Mouse (Mus musculus): ENCODE measurements around the gene Kctd3. TPM values are rescaled to one million over a fixed set of nuclear protein-coding genes. Genes with fewer than 3 reads are reported as not detected.

The Kctd3 gene
- polyA plus RNA-seq, 1 experiment from 2014 or later = 23.8 TPM

- Histone ChIP-seq H3K36me3 (ENCODE audit: control insufficient read depth, insufficient read depth, low read length) (no peaks in the 10 kb centered on the region), H3K4me2 (no peak overlapping the region), H3K4me1 (replicated peaks; ENCODE audit: control insufficient read depth, insufficient read depth, low read length) (no peaks in the 10 kb centered on the region), H3K4me3 (ENCODE audit: low read depth, low read length) (no peak overlapping the region), H3K9ac (ENCODE audit: low read depth, low read length) (no peak overlapping the region), H3K27me3 (replicated peaks; ENCODE audit: control insufficient read depth, insufficient read depth, low read length) (no peaks in the 10 kb centered on the region), H3K27ac (ENCODE audit: low read depth, low read length) (no peak overlapping the region), H3K9me3 (ENCODE audit: control insufficient read depth, low read length) (no peaks in the 10 kb centered on the region)
- no peak for DNase-seq (ENCODE audit: low spot score)
- WGBS = 89% methylated on average over 6 of the region's 6 CpGs
- ATAC-seq (replicated peaks; ENCODE audit: low FRiP score) = no peak
Measured at GRCm38 (mm10) chr1:188951091-188951490, 56.5 kb downstream of the Kctd3 start.

DNA sequence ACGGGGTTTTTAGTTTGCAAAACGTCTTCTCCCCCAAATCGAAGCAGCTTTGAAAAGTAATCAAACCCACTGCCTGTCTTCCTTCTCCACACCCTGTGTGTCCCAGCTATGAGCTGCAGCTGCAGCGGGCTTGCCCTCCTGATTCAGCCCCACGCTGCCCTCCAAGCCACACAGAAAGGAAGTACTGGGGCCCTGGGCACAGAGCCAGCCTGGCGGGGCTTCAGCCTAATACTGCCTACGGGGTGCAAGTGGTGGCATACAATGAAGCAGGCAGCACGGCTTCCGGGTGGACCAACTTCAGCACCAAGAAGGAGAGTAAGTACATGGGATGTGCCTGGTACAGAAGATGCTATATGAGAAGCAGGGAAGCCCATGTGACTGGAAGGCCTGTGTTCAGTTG is 59.4 kb downstream of the Kctd3 start:
- no peaks in the 10 kb centered on the region for H3K36me3 ChIP-seq (ENCODE audit: control insufficient read depth, insufficient read depth, low read length)
- no peak overlapping the region for H3K27ac ChIP-seq (ENCODE audit: low read depth, low read length)
- H3K4me2 ChIP-seq = no peak overlapping the region
- H3K4me3 ChIP-seq (ENCODE audit: low read depth, low read length) = no peak overlapping the region
- no peaks in the 10 kb centered on the region for H3K4me1 ChIP-seq (replicated peaks; ENCODE audit: control insufficient read depth, insufficient read depth, low read length)
- no peak overlapping the region for H3K9ac ChIP-seq (ENCODE audit: low read depth, low read length)
- WGBS = 74% methylated on average over 9 of the region's 9 CpGs
- H3K27me3 ChIP-seq (replicated peaks; ENCODE audit: control insufficient read depth, insufficient read depth, low read length) = no peaks in the 10 kb centered on the region
- ATAC-seq (replicated peaks; ENCODE audit: low FRiP score) (no peak), DNase-seq (ENCODE audit: low spot score) (no peak)
- no peaks in the 10 kb centered on the region for H3K9me3 ChIP-seq (ENCODE audit: control insufficient read depth, low read length)

DNA sequence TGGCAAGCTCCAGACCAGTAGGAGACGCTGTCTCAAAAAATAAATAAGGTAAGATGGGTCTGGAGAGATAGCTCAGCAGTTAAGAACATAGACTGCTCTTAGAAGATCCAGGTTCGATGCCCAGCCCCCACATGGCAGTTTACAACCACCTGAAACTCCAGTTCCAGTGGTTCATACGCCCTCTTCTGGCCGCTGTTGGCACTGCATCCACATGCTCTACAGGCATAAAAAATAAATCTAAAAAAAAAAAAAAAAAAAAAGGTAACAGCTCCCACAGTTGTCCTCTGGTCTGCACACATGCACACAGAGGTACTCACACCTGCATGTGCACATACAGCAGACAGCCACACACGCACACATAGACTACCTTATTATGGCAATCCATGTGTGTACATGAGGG is 59.8 kb downstream of the Kctd3 start:
- H3K4me1 ChIP-seq (replicated peaks; ENCODE audit: control insufficient read depth, insufficient read depth, low read length) = no peaks in the 10 kb centered on the region
- WGBS = 53% methylated on average over 5 of the region's 5 CpGs
- no peak overlapping the region for H3K27ac ChIP-seq (ENCODE audit: low read depth, low read length)
- no peak overlapping the region for H3K4me2 ChIP-seq
- no peak overlapping the region for H3K9ac ChIP-seq (ENCODE audit: low read depth, low read length)
- no peaks in the 10 kb centered on the region for H3K27me3 ChIP-seq (replicated peaks; ENCODE audit: control insufficient read depth, insufficient read depth, low read length)
- peak; percentile 37 for DNase-seq (ENCODE audit: low spot score)
- no peaks in the 10 kb centered on the region for H3K9me3 ChIP-seq (ENCODE audit: control insufficient read depth, low read length)
- H3K36me3 ChIP-seq (ENCODE audit: control insufficient read depth, insufficient read depth, low read length) = no peaks in the 10 kb centered on the region
- no peak for ATAC-seq (replicated peaks; ENCODE audit: low FRiP score)
- H3K4me3 ChIP-seq (ENCODE audit: low read depth, low read length) = no peak overlapping the region

DNA sequence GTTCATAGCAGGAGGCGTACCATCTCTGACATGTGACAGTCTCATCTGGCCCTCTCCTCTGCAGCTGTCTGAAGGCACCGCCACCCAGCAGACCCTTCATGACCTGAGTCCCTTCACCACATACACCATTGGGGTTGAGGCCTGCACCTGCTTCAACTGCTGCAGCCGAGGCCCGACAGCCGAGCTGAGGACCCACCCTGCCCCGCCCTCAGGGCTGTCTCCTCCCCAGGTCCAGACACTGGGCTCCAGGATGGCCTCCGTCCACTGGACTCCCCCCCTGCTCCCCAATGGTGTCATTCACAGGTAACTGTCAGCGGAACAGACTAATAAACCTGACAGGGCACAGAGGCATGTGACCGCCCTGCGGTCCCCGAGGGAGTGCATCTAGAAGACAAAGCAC is 60.8 kb downstream of the Kctd3 start:
- H3K4me3 ChIP-seq (ENCODE audit: low read depth, low read length) = no peak overlapping the region
- no peak overlapping the region for H3K4me2 ChIP-seq
- no peak overlapping the region for H3K27ac ChIP-seq (ENCODE audit: low read depth, low read length)
- H3K27me3 ChIP-seq (replicated peaks; ENCODE audit: control insufficient read depth, insufficient read depth, low read length) = no peaks in the 10 kb centered on the region
- H3K4me1 ChIP-seq (replicated peaks; ENCODE audit: control insufficient read depth, insufficient read depth, low read length) = no peaks in the 10 kb centered on the region
- DNase-seq (ENCODE audit: low spot score) (no peak), ATAC-seq (replicated peaks; ENCODE audit: low FRiP score) (peak; percentile 63)
- 87% methylated on average over 11 of the region's 11 CpGs for WGBS
- H3K9me3 ChIP-seq (ENCODE audit: control insufficient read depth, low read length) = no peaks in the 10 kb centered on the region
- no peak overlapping the region for H3K9ac ChIP-seq (ENCODE audit: low read depth, low read length)
- no peaks in the 10 kb centered on the region for H3K36me3 ChIP-seq (ENCODE audit: control insufficient read depth, insufficient read depth, low read length)

- WGBS = 19% methylated on average over 8 of the region's 8 CpGs
- no peak for ATAC-seq (replicated peaks; ENCODE audit: low FRiP score)
Measured at GRCm38 (mm10) chr1:188945326-188945725, 62.3 kb downstream of the Kctd3 start.

DNA sequence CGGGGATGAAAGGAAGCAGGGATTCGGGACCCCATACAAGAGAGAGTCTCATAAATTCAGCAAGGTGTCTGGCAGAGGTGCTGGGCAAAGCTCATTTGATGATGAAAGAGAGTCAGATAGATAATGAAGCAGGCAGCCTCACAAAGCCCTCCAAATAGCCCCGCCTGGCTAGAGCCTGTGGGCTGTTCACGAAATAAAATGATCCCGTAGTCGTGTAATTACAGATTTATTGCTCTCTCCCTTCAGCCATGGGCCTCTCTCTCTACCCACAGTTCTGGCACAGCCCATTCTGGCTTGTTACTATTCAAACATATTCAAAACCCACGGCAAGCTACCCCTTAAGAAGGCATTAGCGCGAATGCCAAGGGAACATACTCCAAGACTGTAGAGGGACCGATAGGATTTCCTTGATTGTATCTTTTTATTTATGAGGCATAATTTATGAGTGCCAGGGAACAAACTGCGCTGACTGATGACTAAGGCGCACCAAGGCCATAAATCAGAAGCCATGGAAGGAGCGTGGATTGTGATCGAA is 70.3 kb downstream of the Kctd3 start:
- no peak overlapping the region for H3K9ac ChIP-seq (ENCODE audit: low read depth, low read length)
- H3K4me2 ChIP-seq = no peak overlapping the region
- H3K9me3 ChIP-seq (ENCODE audit: control insufficient read depth, low read length) = no peaks in the 10 kb centered on the region
- no peaks in the 10 kb centered on the region for H3K27me3 ChIP-seq (replicated peaks; ENCODE audit: control insufficient read depth, insufficient read depth, low read length)
- no peak overlapping the region for H3K27ac ChIP-seq (ENCODE audit: low read depth, low read length)
- no peak for ATAC-seq (replicated peaks; ENCODE audit: low FRiP score)
- WGBS = 88% methylated on average over 14 of the region's 14 CpGs
- H3K36me3 ChIP-seq (ENCODE audit: control insufficient read depth, insufficient read depth, low read length) = no peaks in the 10 kb centered on the region
- no peaks in the 10 kb centered on the region for H3K4me1 ChIP-seq (replicated peaks; ENCODE audit: control insufficient read depth, insufficient read depth, low read length)
- no peak for DNase-seq (ENCODE audit: low spot score)
- H3K4me3 ChIP-seq (ENCODE audit: low read depth, low read length) = no peak overlapping the region

More at GRCm38 (mm10) chr1:188945326-188945725, 62.3 kb downstream of the Kctd3 start:
- Histone ChIP-seq H3K4me3 (ENCODE audit: low read depth, low read length) (no peak overlapping the region), H3K9me3 (ENCODE audit: control insufficient read depth, low read length) (no peaks in the 10 kb centered on the region), H3K36me3 (ENCODE audit: control insufficient read depth, insufficient read depth, low read length) (no peaks in the 10 kb centered on the region), H3K27me3 (replicated peaks; ENCODE audit: control insufficient read depth, insufficient read depth, low read length) (no peaks in the 10 kb centered on the region), H3K4me2 (no peak overlapping the region), H3K4me1 (replicated peaks; ENCODE audit: control insufficient read depth, insufficient read depth, low read length) (no peaks in the 10 kb centered on the region), H3K27ac (ENCODE audit: low read depth, low read length) (no peak overlapping the region), H3K9ac (ENCODE audit: low read depth, low read length) (no peak overlapping the region)
- no peak for DNase-seq (ENCODE audit: low spot score)
